Mouse (Mus musculus): ENCODE measurements around the gene Prkg1.

DNA sequence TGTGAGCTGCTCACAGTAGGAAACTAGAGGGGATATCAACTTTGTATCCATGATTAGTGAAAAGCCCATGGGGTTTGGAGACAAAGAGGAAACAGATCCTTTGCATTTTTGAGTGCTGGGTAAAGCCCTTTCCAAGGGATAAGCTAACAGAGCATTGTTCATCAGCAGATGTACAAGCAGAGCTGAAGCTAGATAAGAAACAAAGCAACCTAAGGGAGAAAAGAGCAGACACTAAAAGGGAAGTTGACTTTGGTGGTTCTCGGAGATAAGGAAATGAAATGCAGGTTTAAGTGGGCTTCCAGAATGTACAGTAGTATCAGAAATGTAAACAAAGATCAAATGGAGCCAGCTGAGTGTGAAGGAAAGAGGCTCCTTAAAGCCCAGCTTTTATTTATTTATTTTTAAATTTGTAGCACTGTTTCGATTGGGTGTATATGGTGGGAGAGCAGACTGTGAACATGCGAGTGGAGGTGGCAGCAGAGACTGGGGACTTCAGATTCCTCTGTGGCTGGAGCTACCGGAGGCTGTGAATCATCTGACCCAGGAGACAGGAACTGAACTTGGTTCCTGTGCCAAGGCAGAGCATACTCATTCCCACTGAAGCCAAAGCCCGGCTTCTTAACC is 822.4 kb downstream of the Prkg1 start:
- TF ChIP-seq GATA1 (IDR thresholded peaks at IDR 0.05; ENCODE audit: borderline replicate concordance, low read length) (no peak), FLI1 (IDR thresholded peaks at IDR 0.05; ENCODE audit: low read length) (no peak)
